Mouse (Mus musculus): ENCODE results near the gene Picalm. TPM values are rescaled to one million over a fixed set of nuclear protein-coding genes. Genes with fewer than 3 reads are reported as not detected.

Gene Picalm
- polyA plus RNA-seq, 1 experiment from 2014 or later, result 34.4 TPM

- H3K27ac ChIP-seq (ENCODE audit: low read depth, low read length), result no peak overlapping the region
- no peak overlapping the region for H3K4me3 ChIP-seq (ENCODE audit: low read length)
- no peaks in the 10 kb centered on the region for H3K27me3 ChIP-seq (replicated peaks; ENCODE audit: control insufficient read depth, insufficient read depth, low read length)
- H3K4me2 ChIP-seq (ENCODE audit: low read length), result no peak overlapping the region
- H3K36me3 ChIP-seq (ENCODE audit: control insufficient read depth, insufficient read depth, low read length), result no peaks in the 10 kb centered on the region
- 80% methylated on average over 2 of the region's 2 CpGs for WGBS
- no peak overlapping the region for H3K9ac ChIP-seq (ENCODE audit: low read depth, low read length)
- no peak for ATAC-seq
- H3K4me1 ChIP-seq (ENCODE audit: control insufficient read depth, insufficient read depth, low read depth, low read length), result peaks cover 5% of the 10 kb centered on the region
- no peaks in the 10 kb centered on the region for H3K9me3 ChIP-seq (ENCODE audit: control insufficient read depth, low read length)
Measured at GRCm38 (mm10) chr7:90144971-90145370, 15.0 kb downstream of the Picalm start.

GRCm38 (mm10) chr7:90145376-90145775 is 15.4 kb downstream of the Picalm start:
- Histone ChIP-seq H3K4me1 (ENCODE audit: control insufficient read depth, insufficient read depth, low read depth, low read length) (peaks cover 5% of the 10 kb centered on the region), H3K27me3 (replicated peaks; ENCODE audit: control insufficient read depth, insufficient read depth, low read length) (no peaks in the 10 kb centered on the region), H3K9ac (ENCODE audit: low read depth, low read length) (no peak overlapping the region), H3K4me3 (ENCODE audit: low read length) (no peak overlapping the region), H3K9me3 (ENCODE audit: control insufficient read depth, low read length) (no peaks in the 10 kb centered on the region), H3K36me3 (ENCODE audit: control insufficient read depth, insufficient read depth, low read length) (no peaks in the 10 kb centered on the region), H3K4me2 (ENCODE audit: low read length) (no peak overlapping the region), H3K27ac (ENCODE audit: low read depth, low read length) (no peak overlapping the region)
- ATAC-seq, result no peak

DNA sequence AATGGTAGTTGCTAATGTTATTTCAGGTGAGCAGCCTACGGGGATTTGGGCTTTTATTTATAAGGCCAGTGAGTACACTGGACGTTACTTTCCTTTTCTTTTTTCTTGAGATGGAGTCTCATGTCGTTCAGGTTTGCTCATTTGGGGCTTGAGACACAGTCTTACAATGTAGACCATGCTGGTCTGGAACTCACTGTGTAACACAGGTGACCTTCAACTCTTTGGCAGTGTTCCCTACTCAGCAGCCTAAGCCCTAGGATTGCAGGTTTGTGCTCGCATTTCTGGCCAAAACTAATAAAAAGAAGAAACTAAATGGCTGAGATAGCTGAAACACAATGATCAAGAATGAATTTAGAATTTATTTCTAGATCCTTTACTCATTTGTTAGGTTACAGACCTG is 15.9 kb downstream of the Picalm start:
- no peak for ATAC-seq
- WGBS, result 63% methylated on average over 4 of the region's 4 CpGs
- Histone ChIP-seq H3K9me3 (ENCODE audit: control insufficient read depth, low read length) (no peaks in the 10 kb centered on the region), H3K9ac (ENCODE audit: low read depth, low read length) (no peak overlapping the region), H3K27me3 (replicated peaks; ENCODE audit: control insufficient read depth, insufficient read depth, low read length) (no peaks in the 10 kb centered on the region), H3K4me2 (ENCODE audit: low read length) (no peak overlapping the region), H3K4me1 (ENCODE audit: control insufficient read depth, insufficient read depth, low read depth, low read length) (peaks cover 5% of the 10 kb centered on the region), H3K36me3 (ENCODE audit: control insufficient read depth, insufficient read depth, low read length) (no peaks in the 10 kb centered on the region), H3K27ac (ENCODE audit: low read depth, low read length) (no peak overlapping the region), H3K4me3 (ENCODE audit: low read length) (no peak overlapping the region)

DNA sequence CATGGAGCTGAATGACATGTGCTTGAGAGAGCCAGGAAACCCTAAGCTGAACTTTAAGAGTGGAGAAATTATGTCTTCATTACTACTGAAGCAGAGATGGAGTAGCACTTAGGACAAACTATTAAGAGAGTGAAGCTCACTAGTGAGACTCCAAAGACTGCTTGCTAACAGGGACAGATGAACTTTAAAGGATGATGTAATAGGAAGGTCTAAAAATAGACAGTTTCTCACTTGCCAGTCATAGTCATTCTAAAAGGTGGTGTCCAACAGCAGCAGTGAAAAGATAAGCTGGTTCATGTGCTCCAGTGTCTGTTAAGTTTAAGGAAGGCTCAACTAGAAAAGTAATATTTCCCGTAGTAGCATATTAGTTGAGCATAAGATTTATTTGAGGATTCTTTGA is 16.3 kb downstream of the Picalm start:
- Histone ChIP-seq H3K9ac (ENCODE audit: low read depth, low read length) (no peak overlapping the region), H3K27me3 (replicated peaks; ENCODE audit: control insufficient read depth, insufficient read depth, low read length) (no peaks in the 10 kb centered on the region), H3K4me2 (ENCODE audit: low read length) (no peak overlapping the region), H3K27ac (ENCODE audit: low read depth, low read length) (no peak overlapping the region), H3K9me3 (ENCODE audit: control insufficient read depth, low read length) (no peaks in the 10 kb centered on the region), H3K4me3 (ENCODE audit: low read length) (no peak overlapping the region), H3K36me3 (ENCODE audit: control insufficient read depth, insufficient read depth, low read length) (no peaks in the 10 kb centered on the region), H3K4me1 (ENCODE audit: control insufficient read depth, insufficient read depth, low read depth, low read length) (peaks cover 5% of the 10 kb centered on the region)
- ATAC-seq, result no peak
- 93% methylated on average over 1 of the region's 1 CpGs for WGBS

- Histone ChIP-seq H3K36me3 (ENCODE audit: control insufficient read depth, insufficient read depth, low read length) (no peaks in the 10 kb centered on the region), H3K9ac (ENCODE audit: low read depth, low read length) (no peak overlapping the region), H3K9me3 (ENCODE audit: control insufficient read depth, low read length) (no peaks in the 10 kb centered on the region), H3K4me2 (ENCODE audit: low read length) (no peak overlapping the region), H3K27ac (ENCODE audit: low read depth, low read length) (no peak overlapping the region), H3K27me3 (replicated peaks; ENCODE audit: control insufficient read depth, insufficient read depth, low read length) (no peaks in the 10 kb centered on the region), H3K4me1 (ENCODE audit: control insufficient read depth, insufficient read depth, low read depth, low read length) (peaks cover 5% of the 10 kb centered on the region), H3K4me3 (ENCODE audit: low read length) (no peak overlapping the region)
- 81% methylated on average over 2 of the region's 2 CpGs for WGBS
- ATAC-seq, result no peak
Measured at GRCm38 (mm10) chr7:90148023-90148422, 18.0 kb downstream of the Picalm start.

DNA sequence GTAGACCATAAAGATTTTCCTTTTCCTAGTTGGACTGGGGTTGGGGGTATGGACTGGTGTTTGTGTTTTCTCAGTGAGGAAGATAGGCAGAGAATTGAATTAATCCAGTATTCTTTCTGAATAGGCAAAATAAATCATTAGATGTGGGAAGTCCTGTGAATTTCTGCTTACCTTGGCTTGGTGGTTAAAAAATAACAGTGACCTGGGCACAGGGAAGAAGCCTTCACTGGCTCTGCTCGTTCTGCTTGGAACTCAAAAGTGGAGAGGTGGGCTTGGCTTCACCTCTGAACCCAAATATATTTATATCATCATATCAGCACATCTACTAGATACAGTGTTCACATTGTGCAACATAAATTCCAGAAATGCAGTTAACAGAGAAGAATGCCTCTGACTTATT is 18.5 kb downstream of the Picalm start:
- Histone ChIP-seq H3K27ac (ENCODE audit: low read depth, low read length) (no peak overlapping the region), H3K9ac (ENCODE audit: low read depth, low read length) (no peak overlapping the region), H3K4me2 (ENCODE audit: low read length) (no peak overlapping the region), H3K4me3 (ENCODE audit: low read length) (no peak overlapping the region), H3K4me1 (ENCODE audit: control insufficient read depth, insufficient read depth, low read depth, low read length) (peaks cover 5% of the 10 kb centered on the region), H3K9me3 (ENCODE audit: control insufficient read depth, low read length) (no peaks in the 10 kb centered on the region), H3K36me3 (ENCODE audit: control insufficient read depth, insufficient read depth, low read length) (no peaks in the 10 kb centered on the region), H3K27me3 (replicated peaks; ENCODE audit: control insufficient read depth, insufficient read depth, low read length) (no peaks in the 10 kb centered on the region)
- WGBS, result 84% methylated on average over 1 of the region's 1 CpGs
- ATAC-seq, result no peak

- H3K27ac ChIP-seq (ENCODE audit: low read depth, low read length), result no peak overlapping the region
- H3K4me1 ChIP-seq (ENCODE audit: control insufficient read depth, insufficient read depth, low read depth, low read length), result peaks cover 5% of the 10 kb centered on the region
- no peak overlapping the region for H3K4me3 ChIP-seq (ENCODE audit: low read length)
- no peaks in the 10 kb centered on the region for H3K27me3 ChIP-seq (replicated peaks; ENCODE audit: control insufficient read depth, insufficient read depth, low read length)
- no peaks in the 10 kb centered on the region for H3K36me3 ChIP-seq (ENCODE audit: control insufficient read depth, insufficient read depth, low read length)
- 48% methylated on average over 2 of the region's 2 CpGs for WGBS
- H3K9me3 ChIP-seq (ENCODE audit: control insufficient read depth, low read length), result no peaks in the 10 kb centered on the region
- no peak overlapping the region for H3K4me2 ChIP-seq (ENCODE audit: low read length)
- peak; percentile 78; the same call in 1 of the 2 replicates for ATAC-seq
- H3K9ac ChIP-seq (ENCODE audit: low read depth, low read length), result no peak overlapping the region
Measured at GRCm38 (mm10) chr7:90150311-90150710, 20.3 kb downstream of the Picalm start.

DNA sequence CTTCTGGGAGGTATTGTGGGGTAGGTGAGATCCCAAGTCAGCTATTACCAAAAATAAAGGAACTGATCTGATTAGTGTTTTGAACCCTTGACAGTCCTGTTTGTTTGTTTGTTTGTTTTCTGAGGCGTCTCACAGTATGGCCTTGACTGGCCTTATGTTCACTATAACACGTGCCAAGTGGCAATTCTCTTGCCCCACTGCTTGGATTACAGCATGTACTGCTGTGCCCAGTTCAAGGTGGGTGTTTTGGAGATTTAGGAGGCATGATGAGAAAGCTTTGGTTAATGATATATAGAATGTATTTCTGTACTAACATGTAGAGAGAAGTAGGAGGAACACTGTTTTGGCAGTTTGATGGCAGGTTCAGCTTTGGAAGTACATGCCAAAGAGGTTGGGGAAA is 28.0 kb downstream of the Picalm start:
- no peak overlapping the region for H3K9ac ChIP-seq (ENCODE audit: low read depth, low read length)
- no peaks in the 10 kb centered on the region for H3K9me3 ChIP-seq (ENCODE audit: control insufficient read depth, low read length)
- no peaks in the 10 kb centered on the region for H3K27me3 ChIP-seq (replicated peaks; ENCODE audit: control insufficient read depth, insufficient read depth, low read length)
- peaks cover 12% of the 10 kb centered on the region for H3K36me3 ChIP-seq (ENCODE audit: control insufficient read depth, insufficient read depth, low read length)
- 70% methylated on average over 2 of the region's 2 CpGs for WGBS
- ATAC-seq, result peak; percentile 9; the same call in 1 of the 2 replicates
- H3K4me2 ChIP-seq (ENCODE audit: low read length), result no peak overlapping the region
- H3K4me3 ChIP-seq (ENCODE audit: low read length), result no peak overlapping the region
- no peaks in the 10 kb centered on the region for H3K4me1 ChIP-seq (ENCODE audit: control insufficient read depth, insufficient read depth, low read depth, low read length)
- no peak overlapping the region for H3K27ac ChIP-seq (ENCODE audit: low read depth, low read length)

- H3K27ac ChIP-seq (ENCODE audit: low read depth, low read length), result no peak overlapping the region
- H3K4me3 ChIP-seq (ENCODE audit: low read length), result no peak overlapping the region
- no peaks in the 10 kb centered on the region for H3K27me3 ChIP-seq (replicated peaks; ENCODE audit: control insufficient read depth, insufficient read depth, low read length)
- H3K36me3 ChIP-seq (ENCODE audit: control insufficient read depth, insufficient read depth, low read length), result peaks cover 12% of the 10 kb centered on the region
- WGBS, result 95% methylated on average over 5 of the region's 5 CpGs
- no peak for ATAC-seq
- no peaks in the 10 kb centered on the region for H3K4me1 ChIP-seq (ENCODE audit: control insufficient read depth, insufficient read depth, low read depth, low read length)
- H3K9ac ChIP-seq (ENCODE audit: low read depth, low read length), result no peak overlapping the region
- no peaks in the 10 kb centered on the region for H3K9me3 ChIP-seq (ENCODE audit: control insufficient read depth, low read length)
- H3K4me2 ChIP-seq (ENCODE audit: low read length), result no peak overlapping the region
Measured at GRCm38 (mm10) chr7:90160598-90160997, 30.6 kb downstream of the Picalm start.

DNA sequence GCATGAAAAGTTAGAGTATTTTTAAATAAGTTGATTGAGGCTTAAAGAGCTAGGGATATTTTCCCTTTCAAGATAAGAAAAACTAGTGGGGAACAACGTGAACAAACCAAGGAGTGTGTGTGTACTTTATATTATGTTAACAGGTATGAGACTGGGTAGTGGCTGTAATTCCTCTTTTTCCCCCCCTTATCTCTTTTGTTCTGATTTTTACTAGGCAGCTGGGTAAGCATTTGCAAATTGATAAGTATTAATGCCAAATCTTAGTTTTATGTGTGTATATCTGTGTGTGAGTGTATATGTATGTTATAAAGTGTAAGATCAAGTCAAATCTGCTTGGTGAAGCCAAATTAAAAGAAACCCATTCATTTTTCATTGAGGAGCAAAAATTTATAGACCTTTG is 34.3 kb downstream of the Picalm start:
- H3K27ac ChIP-seq (ENCODE audit: low read depth, low read length), result no peak overlapping the region
- H3K27me3 ChIP-seq (replicated peaks; ENCODE audit: control insufficient read depth, insufficient read depth, low read length), result no peaks in the 10 kb centered on the region
- no peaks in the 10 kb centered on the region for H3K9me3 ChIP-seq (ENCODE audit: control insufficient read depth, low read length)
- H3K9ac ChIP-seq (ENCODE audit: low read depth, low read length), result no peak overlapping the region
- no peaks in the 10 kb centered on the region for H3K4me1 ChIP-seq (ENCODE audit: control insufficient read depth, insufficient read depth, low read depth, low read length)
- no peak for ATAC-seq
- H3K4me2 ChIP-seq (ENCODE audit: low read length), result no peak overlapping the region
- peaks cover 23% of the 10 kb centered on the region for H3K36me3 ChIP-seq (ENCODE audit: control insufficient read depth, insufficient read depth, low read length)
- no peak overlapping the region for H3K4me3 ChIP-seq (ENCODE audit: low read length)
- 89% methylated on average over 1 of the region's 1 CpGs for WGBS

Measured in hindbrain, embryonic 16.5 days (tissue).